Mouse (Mus musculus): Measurements from ENCODE around the gene Kif6.

The Kif6 gene

DNA sequence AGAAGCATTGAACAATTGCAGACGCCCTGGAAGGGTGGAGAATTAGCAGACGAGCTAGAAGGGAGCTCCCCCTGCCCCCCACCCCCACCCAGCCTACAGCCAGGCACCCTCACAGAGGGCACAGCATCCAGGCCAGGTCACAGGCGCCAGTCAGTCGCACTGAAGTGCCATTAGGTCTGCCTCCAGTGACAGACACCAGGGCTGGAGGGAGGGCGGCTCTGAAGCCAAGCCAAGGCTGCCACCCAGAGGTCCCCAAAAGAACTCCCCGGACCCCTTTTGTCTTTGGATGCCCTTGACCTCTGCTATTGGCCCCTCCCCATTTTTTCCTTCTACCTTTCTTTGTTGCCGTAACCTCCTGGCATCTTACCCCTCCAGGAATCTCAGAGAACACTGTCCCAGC, 274.7 kb downstream of the Kif6 start:
- no peak for DNase-seq (ENCODE audit: inconsistent age in 2 of 2, low spot score in 1 of 2)

GRCm38 (mm10) chr17:49890861-49891260, 275.9 kb downstream of the Kif6 start:
- DNase-seq (ENCODE audit: inconsistent age in 2 of 2, low spot score in 1 of 2), result no peak

- DNase-seq (ENCODE audit: inconsistent age in 2 of 2, low spot score in 1 of 2), result no peak
Measured at GRCm38 (mm10) chr17:49892390-49892789, 277.5 kb downstream of the Kif6 start.

GRCm38 (mm10) chr17:49894471-49894870, 279.5 kb downstream of the Kif6 start:
- no peak for DNase-seq (ENCODE audit: inconsistent age in 2 of 2, low spot score in 1 of 2)

DNA sequence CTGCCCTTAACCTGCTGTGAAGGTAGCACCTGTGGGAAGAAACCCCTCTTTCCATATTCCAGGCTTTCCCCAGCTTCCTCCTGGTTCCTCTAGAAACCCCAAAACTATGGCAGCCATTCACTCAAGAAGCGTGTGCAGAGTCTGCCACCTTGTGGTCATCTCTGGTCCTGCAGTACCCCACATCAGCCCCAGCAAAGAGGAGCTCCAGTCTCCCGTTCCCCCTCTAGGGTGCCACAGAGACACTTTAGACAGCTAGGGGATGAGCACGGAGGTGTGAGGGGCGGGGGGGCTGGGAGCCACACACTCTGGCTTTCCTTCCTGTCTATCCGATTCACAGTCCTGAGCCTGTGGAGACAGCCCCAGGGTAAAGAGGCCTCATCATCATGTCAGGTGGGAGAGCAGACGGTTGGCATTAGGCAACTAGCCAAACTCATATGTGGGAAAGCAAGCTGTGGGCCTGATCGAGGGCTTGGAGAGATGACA, 284.0 kb downstream of the Kif6 start:
- DNase-seq (ENCODE audit: inconsistent age in 2 of 2, low spot score in 1 of 2), result peak; percentile 56 to 88

- DNase-seq (ENCODE audit: inconsistent age in 2 of 2, low spot score in 1 of 2), result no peak
Measured at GRCm38 (mm10) chr17:49902613-49903012, 287.7 kb downstream of the Kif6 start.

- DNase-seq (ENCODE audit: inconsistent age in 2 of 2, low spot score in 1 of 2), result no peak
Measured at GRCm38 (mm10) chr17:49923429-49923828, 308.5 kb downstream of the Kif6 start.

GRCm38 (mm10) chr17:49927611-49928010, 312.7 kb downstream of the Kif6 start:
- DNase-seq (ENCODE audit: inconsistent age in 2 of 2, low spot score in 1 of 2), result no peak

- DNase-seq (ENCODE audit: inconsistent age in 2 of 2, low spot score in 1 of 2), result no peak
Measured at GRCm38 (mm10) chr17:49933806-49934205, 318.9 kb downstream of the Kif6 start.

- no peak for DNase-seq (ENCODE audit: inconsistent age in 2 of 2, low spot score in 1 of 2)
Measured at GRCm38 (mm10) chr17:49934586-49934985, 319.6 kb downstream of the Kif6 start.

DNA sequence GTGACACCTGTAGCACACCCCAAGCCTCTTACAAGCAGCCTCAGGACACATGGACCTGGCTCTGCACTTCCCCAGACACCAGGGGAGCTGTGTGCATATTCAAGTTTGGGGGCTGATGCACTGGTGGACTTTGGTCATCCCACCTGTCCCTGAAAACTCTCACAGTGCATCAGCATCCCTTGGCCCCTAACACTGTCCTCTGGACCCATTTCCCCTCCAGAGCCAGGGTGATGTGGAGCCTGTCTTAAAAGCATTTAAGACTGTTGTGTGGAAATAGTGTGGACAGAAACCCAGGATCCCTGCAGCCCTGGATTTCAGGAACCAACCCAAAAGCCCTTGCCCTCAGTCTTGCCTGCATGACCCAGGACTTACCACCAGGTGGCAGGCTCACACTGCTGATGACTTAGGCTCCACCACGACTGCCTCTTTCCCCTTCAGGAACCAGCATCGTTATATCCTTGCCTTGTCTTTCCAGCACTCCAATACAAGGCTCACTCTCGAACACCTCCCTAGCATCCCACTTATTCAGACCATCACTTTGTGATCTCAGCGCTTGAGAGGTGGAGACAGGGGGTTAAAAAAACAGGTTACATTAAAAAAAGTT, 320.8 kb downstream of the Kif6 start:
- peak; percentile 62 to 89 for DNase-seq (ENCODE audit: inconsistent age in 2 of 2, low spot score in 1 of 2)

- DNase-seq (ENCODE audit: inconsistent age in 2 of 2, low spot score in 1 of 2), result no peak
Measured at GRCm38 (mm10) chr17:49936214-49936613, 321.3 kb downstream of the Kif6 start.

- no peak for DNase-seq (ENCODE audit: inconsistent age in 2 of 2, low spot score in 1 of 2)
Measured at GRCm38 (mm10) chr17:49939146-49939545, 324.2 kb downstream of the Kif6 start.

DNA sequence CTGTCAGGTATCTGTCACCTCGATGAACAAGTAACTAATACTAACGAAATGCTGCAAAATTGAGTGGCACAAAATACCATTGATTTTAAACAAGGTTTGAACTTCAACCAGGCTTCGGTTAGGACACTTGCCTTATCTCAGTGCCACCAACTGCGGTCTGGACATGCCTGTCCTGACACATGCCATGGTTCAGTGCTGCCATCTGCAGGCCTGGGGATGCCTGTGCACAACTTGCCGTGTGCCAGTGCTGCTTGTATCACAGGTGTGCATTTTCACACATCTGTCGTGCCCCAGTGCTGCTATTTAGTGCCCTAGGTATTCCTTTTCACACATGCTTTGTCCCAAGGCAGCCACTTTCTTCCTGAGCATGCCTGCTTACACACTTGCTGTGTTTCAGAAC, 327.7 kb downstream of the Kif6 start:
- DNase-seq (ENCODE audit: inconsistent age in 2 of 2, low spot score in 1 of 2), result peak in 1 of 2 experiments; percentile 52

DNA sequence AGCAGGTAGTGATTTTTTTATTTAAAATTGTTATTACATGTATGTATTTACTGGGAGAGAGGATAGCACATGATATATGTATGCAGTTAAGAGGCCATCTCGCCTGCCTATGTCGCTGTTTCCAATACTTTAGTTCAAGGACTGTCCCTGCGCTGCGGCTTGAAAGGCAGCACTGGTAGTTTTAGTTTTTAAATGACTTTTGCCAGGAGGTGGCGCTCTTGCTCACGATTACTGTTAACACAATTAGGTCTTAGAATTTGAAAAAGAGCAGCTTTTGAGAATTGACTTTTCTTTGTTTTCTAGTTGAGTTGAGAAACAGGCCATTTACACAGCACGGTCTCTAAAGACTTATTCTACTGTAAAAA, 336.5 kb downstream of the Kif6 start:
- peak; percentile 54 to 91 for DNase-seq (ENCODE audit: inconsistent age in 2 of 2, low spot score in 1 of 2)

DNA sequence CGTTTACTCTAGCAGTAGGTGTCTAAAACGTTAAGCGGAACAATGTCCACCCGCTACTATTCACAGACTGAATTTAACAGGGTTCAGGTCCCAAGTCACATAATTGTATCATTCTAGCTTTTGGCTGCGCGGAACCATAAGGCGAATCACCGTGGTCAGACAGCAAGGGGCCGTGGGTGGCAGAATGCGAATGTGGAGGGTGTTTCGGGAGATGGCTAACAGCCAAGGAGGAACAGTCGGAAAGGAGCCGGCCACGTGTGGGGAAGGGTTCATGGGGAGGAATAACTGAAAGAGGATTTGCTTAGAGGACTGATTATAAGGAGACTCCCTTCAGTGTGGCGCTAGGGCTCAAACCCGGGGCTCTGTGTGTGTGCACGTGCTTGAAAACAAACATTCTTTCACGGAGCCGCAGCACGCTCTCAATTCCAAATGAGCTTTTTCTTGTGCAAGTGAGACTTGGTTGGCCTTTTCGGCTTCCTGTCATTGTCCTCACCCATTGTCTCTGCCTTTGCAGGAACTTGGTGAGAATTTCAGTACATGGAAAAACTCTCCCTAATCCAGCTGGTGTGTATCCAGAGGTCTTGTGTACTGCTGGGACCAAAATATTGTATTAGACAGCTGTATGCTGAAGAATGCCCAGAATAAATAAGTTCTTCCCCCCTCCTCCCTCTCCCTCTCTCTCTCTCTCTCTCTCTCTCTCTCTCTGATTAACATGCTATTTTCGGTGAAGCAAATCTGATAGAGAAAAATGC, 337.1 kb downstream of the Kif6 start:
- DNase-seq (ENCODE audit: inconsistent age in 2 of 2, low spot score in 1 of 2), result no peak

DNA sequence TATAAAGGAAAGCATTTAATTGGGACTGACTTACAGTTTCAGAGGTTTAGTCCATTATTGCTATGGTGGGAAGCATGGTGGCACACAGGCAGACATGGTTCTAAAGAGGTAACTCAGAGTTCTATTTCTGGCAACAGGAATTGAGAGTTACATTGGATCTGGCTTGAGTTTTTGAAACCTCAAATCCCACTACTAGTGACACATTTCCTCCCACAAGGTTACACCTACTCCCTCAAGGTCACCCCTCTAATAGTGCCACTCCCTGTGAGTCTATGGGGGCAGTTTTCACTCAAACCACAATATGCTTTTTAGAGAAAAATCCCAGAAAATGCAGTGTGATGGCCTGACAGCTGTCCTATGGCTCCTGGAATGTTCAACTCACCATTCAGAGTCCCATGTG, 344.1 kb downstream of the Kif6 start:
- no peak for DNase-seq (ENCODE audit: inconsistent age in 2 of 2, low spot score in 1 of 2)
